Comparison of ENCODE assay signal across 7 mouse cellular contexts in genomic region chr8:11498281-11498680, GRCm38 (mm10). TPM values are rescaled to one million over a fixed set of nuclear protein-coding genes. Genes with fewer than 3 reads are reported as not detected.
DNase-seq lines count a peak whose midpoint lies in the region; ATAC-seq and TF ChIP-seq lines count a peak whose summit lies in the region.

No protein-coding gene starts in this region.

- no peak for ATAC-seq in neural tube, embryonic 11.5 days (ENCODE audit: insufficient read depth, low FRiP score, low TSS enrichment)
- ATAC-seq in forebrain, embryonic 16.5 days, result no peak
- ATAC-seq in liver, postnatal 0 days, result no peak

- no peaks in the 10 kb centered on the region for H3K9me3 ChIP-seq in neural tube, embryonic 11.5 days (ENCODE audit: control insufficient read depth, low read length)
- H3K9me3 ChIP-seq in forebrain, embryonic 16.5 days (ENCODE audit: control insufficient read depth, low read length), result no peaks in the 10 kb centered on the region
- H3K9me3 ChIP-seq in liver, postnatal 0 days (ENCODE audit: low read length), result no peaks in the 10 kb centered on the region

- H3K4me1 ChIP-seq in neural tube, embryonic 11.5 days (ENCODE audit: control insufficient read depth, insufficient read depth, low read length), result no peaks in the 10 kb centered on the region; the same call in 1 of the 2 replicates
- peaks cover 17% of the 10 kb centered on the region for H3K4me1 ChIP-seq in forebrain, embryonic 16.5 days (replicated peaks; ENCODE audit: control insufficient read depth, insufficient read depth, low read length)
- H3K4me1 ChIP-seq in liver, postnatal 0 days (ENCODE audit: insufficient read depth), result peaks cover 18% of the 10 kb centered on the region

- H3K27ac ChIP-seq in neural tube, embryonic 11.5 days (ENCODE audit: low read depth, low read length), result no peak overlapping the region
- no peak overlapping the region for H3K27ac ChIP-seq in forebrain, embryonic 16.5 days (ENCODE audit: low read length)
- no peak overlapping the region for H3K27ac ChIP-seq in liver, postnatal 0 days (ENCODE audit: low read depth)

- intact Hi-C loops in gastrocnemius, postnatal 36 days (cut with DNase I), result no loop called here

- no peak for DNase-seq in neural tube, embryonic 11.5 days (ENCODE audit: low spot score)
- DNase-seq in neural tube, embryonic 10.5 days (ENCODE audit: extremely low spot score, low spot score), result no peak
- DNase-seq in liver, postnatal 0 days, result no peak
- no peak for DNase-seq in right cerebral cortex, postnatal 4 days
- no peak for DNase-seq in natural killer cell, adult 2 months (ENCODE audit: low spot score in 2 of 2)
- DNase-seq in gastrocnemius, postnatal 36 days, result no peak

- H3K4me3 ChIP-seq in neural tube, embryonic 11.5 days (ENCODE audit: low read depth, low read length), result peak overlapping the region; percentile 94
- H3K4me3 ChIP-seq in forebrain, embryonic 16.5 days (replicated peaks; ENCODE audit: low read length), result peak overlapping the region; percentile 92
- peak overlapping the region; percentile 88 for H3K4me3 ChIP-seq in liver, postnatal 0 days (ENCODE audit: low read depth, low read length)

- TF ChIP-seq CTCF in liver, postnatal 0 days (IDR thresholded peaks at IDR 0.05; ENCODE audit: low read depth), result no peak

- peaks cover 2% of the 10 kb centered on the region; the same call in 1 of the 2 replicates for H3K36me3 ChIP-seq in neural tube, embryonic 11.5 days (ENCODE audit: control insufficient read depth, insufficient read depth, low read length)
- no peaks in the 10 kb centered on the region for H3K36me3 ChIP-seq in forebrain, embryonic 16.5 days (ENCODE audit: control insufficient read depth, insufficient read depth)
- H3K36me3 ChIP-seq in liver, postnatal 0 days (replicated peaks; ENCODE audit: insufficient read depth, low read length), result peaks cover 4% of the 10 kb centered on the region

- no peak for TF ChIP-seq EP300 in liver, postnatal 0 days (IDR thresholded peaks at IDR 0.05; ENCODE audit: low read depth)

- 78% methylated on average over 12 of the region's 12 CpGs for WGBS in neural tube, embryonic 11.5 days
- WGBS in forebrain, embryonic 16.5 days, result 81% methylated on average over 12 of the region's 12 CpGs
- 70% methylated on average over 12 of the region's 12 CpGs for WGBS in liver, postnatal 0 days (ENCODE audit: insufficient replicate concordance)

- no peak overlapping the region for H3K9ac ChIP-seq in neural tube, embryonic 11.5 days (ENCODE audit: low read length)
- H3K9ac ChIP-seq in forebrain, embryonic 16.5 days (replicated peaks; ENCODE audit: low read depth, low read length), result no peak overlapping the region
- peak overlapping the region; percentile 91 for H3K9ac ChIP-seq in liver, postnatal 0 days (replicated peaks)

- no peaks in the 10 kb centered on the region for H3K27me3 ChIP-seq in neural tube, embryonic 11.5 days (ENCODE audit: control insufficient read depth, insufficient read depth, low read length)
- H3K27me3 ChIP-seq in forebrain, embryonic 16.5 days (replicated peaks; ENCODE audit: control insufficient read depth, insufficient read depth, low read length), result peaks cover 8% of the 10 kb centered on the region; the same call in 1 of the 2 replicates
- H3K27me3 ChIP-seq in liver, postnatal 0 days (ENCODE audit: insufficient read depth, low read length), result no peaks in the 10 kb centered on the region

- peak overlapping the region; percentile 64 for H3K4me2 ChIP-seq in neural tube, embryonic 11.5 days (ENCODE audit: low read depth)
- peak overlapping the region; percentile 95 for H3K4me2 ChIP-seq in forebrain, embryonic 16.5 days (ENCODE audit: low read length)
- peak overlapping the region; percentile 76 for H3K4me2 ChIP-seq in liver, postnatal 0 days (ENCODE audit: low read depth, low read length)

RNA-seq across cellular contexts. Expression of gene Naxd, which starts 1.0 kb away (rescaled TPM):
- 108 TPM in 2 replicates for polyA plus RNA-seq in neural tube, embryonic 11.5 days (2014; fragmentation: Nextera tagmentation; extraction: Ambion mirVana)
- polyA plus RNA-seq in forebrain, embryonic 16.5 days (2015; fragmentation: Nextera tagmentation; extraction: Ambion mirVana), result 148 and 168 TPM in 2 replicates
- 46.7 and 47.1 TPM in 2 replicates for polyA plus RNA-seq in liver, postnatal 0 days (2015; fragmentation: Nextera tagmentation; extraction: Ambion mirVana)
- total RNA-seq in gastrocnemius, postnatal 36 days (2021), result 10 to 100 TPM; 25.2 to 27.7 TPM

RNA-seq across cellular contexts. Expression of gene Rab20, which starts 19.8 kb away (rescaled TPM):
- polyA plus RNA-seq in neural tube, embryonic 11.5 days (2014; fragmentation: Nextera tagmentation; extraction: Ambion mirVana), result 0.95 and 1.5 TPM in 2 replicates
- polyA plus RNA-seq in forebrain, embryonic 16.5 days (2015; fragmentation: Nextera tagmentation; extraction: Ambion mirVana), result 0.63 and 0.77 TPM in 2 replicates
- polyA plus RNA-seq in liver, postnatal 0 days (2015; fragmentation: Nextera tagmentation; extraction: Ambion mirVana), result 10.7 and 11.1 TPM in 2 replicates
- total RNA-seq in gastrocnemius, postnatal 36 days (2021), result 1 to 10 TPM; 1.2 to 1.9 TPM

RNA-seq across cellular contexts. Expression of gene Cars2, which starts 52.3 kb away (rescaled TPM):
- polyA plus RNA-seq in neural tube, embryonic 11.5 days (2014; fragmentation: Nextera tagmentation; extraction: Ambion mirVana), result 19.1 and 20.1 TPM in 2 replicates
- polyA plus RNA-seq in forebrain, embryonic 16.5 days (2015; fragmentation: Nextera tagmentation; extraction: Ambion mirVana), result 29.1 and 34.1 TPM in 2 replicates
- 7.2 and 8.4 TPM in 2 replicates for polyA plus RNA-seq in liver, postnatal 0 days (2015; fragmentation: Nextera tagmentation; extraction: Ambion mirVana)
- total RNA-seq in gastrocnemius, postnatal 36 days (2021), result 10 to 100 TPM; 13.8 to 14.2 TPM

RNA-seq across cellular contexts. Expression of gene Ing1, which starts 57.1 kb away (rescaled TPM):
- 47.7 and 48.6 TPM in 2 replicates for polyA plus RNA-seq in neural tube, embryonic 11.5 days (2014; fragmentation: Nextera tagmentation; extraction: Ambion mirVana)
- 42.9 and 45.4 TPM in 2 replicates for polyA plus RNA-seq in forebrain, embryonic 16.5 days (2015; fragmentation: Nextera tagmentation; extraction: Ambion mirVana)
- polyA plus RNA-seq in liver, postnatal 0 days (2015; fragmentation: Nextera tagmentation; extraction: Ambion mirVana), result 12.6 and 14.5 TPM in 2 replicates
- total RNA-seq in gastrocnemius, postnatal 36 days (2021), result 10 to 100 TPM; 12.0 to 15.0 TPM
